Mouse (Mus musculus): ENCODE data around the gene Josd1. TPM values are rescaled to one million over a fixed set of nuclear protein-coding genes. Genes with fewer than 3 reads are reported as not detected.
"Not testable (repeated sequence)": the region's sequence is repeated elsewhere in the genome, so short reads cannot be mapped to it uniquely, and the experiment has no call there.

The Josd1 gene
- polyA plus RNA-seq, 1 experiment from 2014 or later = 13.4 TPM

GRCm38 (mm10) chr15:79683707-79684465 is 3.8 kb downstream of the Josd1 start:
- Histone ChIP-seq H3K9ac (ENCODE audit: low read length) (peak overlapping the region; percentile 32; the same call in 1 of the 2 replicates), H3K36me3 (ENCODE audit: control insufficient read depth, insufficient read depth, low read length) (no peaks in the 10 kb centered on the region), H3K4me1 (replicated peaks; ENCODE audit: control insufficient read depth, insufficient read depth, low read length) (peaks cover 13% of the 10 kb centered on the region), H3K4me3 (ENCODE audit: low read depth, low read length) (no peak overlapping the region), H3K9me3 (ENCODE audit: control insufficient read depth, low read length) (no peaks in the 10 kb centered on the region), H3K4me2 (ENCODE audit: low read depth, low read length, severe bottlenecking) (peak overlapping the region; percentile 90; the same call in 1 of the 2 replicates), H3K27me3 (ENCODE audit: control insufficient read depth, insufficient read depth, low read length) (no peaks in the 10 kb centered on the region), H3K27ac (ENCODE audit: low read depth, low read length) (no peak overlapping the region)
- ATAC-seq (replicated peaks; ENCODE audit: low FRiP score) (no peak), DNase-seq (ENCODE audit: low spot score) (no peak)
- WGBS = 79% methylated on average over 19 of the region's 19 CpGs

GRCm38 (mm10) chr15:79683146-79683545 is 4.6 kb downstream of the Josd1 start:
- Histone ChIP-seq H3K27ac (ENCODE audit: low read depth, low read length) (no peak overlapping the region), H3K4me3 (ENCODE audit: low read depth, low read length) (no peak overlapping the region), H3K9ac (ENCODE audit: low read length) (no peak overlapping the region), H3K36me3 (ENCODE audit: control insufficient read depth, insufficient read depth, low read length) (no peaks in the 10 kb centered on the region), H3K9me3 (ENCODE audit: control insufficient read depth, low read length) (no peaks in the 10 kb centered on the region), H3K27me3 (ENCODE audit: control insufficient read depth, insufficient read depth, low read length) (no peaks in the 10 kb centered on the region), H3K4me2 (ENCODE audit: low read depth, low read length, severe bottlenecking) (no peak overlapping the region), H3K4me1 (replicated peaks; ENCODE audit: control insufficient read depth, insufficient read depth, low read length) (peaks cover 11% of the 10 kb centered on the region)
- ATAC-seq (replicated peaks; ENCODE audit: low FRiP score) = no peak
- 93% methylated on average over 6 of the region's 6 CpGs for WGBS
- no peak for DNase-seq (ENCODE audit: low spot score)

GRCm38 (mm10) chr15:79681973-79682372 is 5.7 kb downstream of the Josd1 start:
- H3K27ac ChIP-seq (ENCODE audit: low read depth, low read length) = no peak overlapping the region
- no peak overlapping the region for H3K4me3 ChIP-seq (ENCODE audit: low read depth, low read length)
- ATAC-seq (replicated peaks; ENCODE audit: low FRiP score) (no peak), DNase-seq (ENCODE audit: low spot score) (no peak)
- WGBS = 86% methylated on average over 4 of the region's 4 CpGs
- H3K36me3 ChIP-seq (ENCODE audit: control insufficient read depth, insufficient read depth, low read length) = no peaks in the 10 kb centered on the region
- H3K4me2 ChIP-seq (ENCODE audit: low read depth, low read length, severe bottlenecking) = no peak overlapping the region
- H3K9me3 ChIP-seq (ENCODE audit: control insufficient read depth, low read length) = no peaks in the 10 kb centered on the region
- no peaks in the 10 kb centered on the region for H3K27me3 ChIP-seq (ENCODE audit: control insufficient read depth, insufficient read depth, low read length)
- H3K4me1 ChIP-seq (replicated peaks; ENCODE audit: control insufficient read depth, insufficient read depth, low read length) = peaks cover 11% of the 10 kb centered on the region
- H3K9ac ChIP-seq (ENCODE audit: low read length) = no peak overlapping the region

GRCm38 (mm10) chr15:79677936-79678335 is 9.8 kb downstream of the Josd1 start:
- Histone ChIP-seq H3K4me3 (ENCODE audit: low read depth, low read length) (no peak overlapping the region), H3K27me3 (ENCODE audit: control insufficient read depth, insufficient read depth, low read length) (no peaks in the 10 kb centered on the region), H3K4me1 (replicated peaks; ENCODE audit: control insufficient read depth, insufficient read depth, low read length) (no peaks in the 10 kb centered on the region), H3K36me3 (ENCODE audit: control insufficient read depth, insufficient read depth, low read length) (no peaks in the 10 kb centered on the region; the same call in 1 of the 2 replicates), H3K9me3 (ENCODE audit: control insufficient read depth, low read length) (no peaks in the 10 kb centered on the region), H3K9ac (ENCODE audit: low read length) (no peak overlapping the region), H3K4me2 (ENCODE audit: low read depth, low read length, severe bottlenecking) (no peak overlapping the region), H3K27ac (ENCODE audit: low read depth, low read length) (no peak overlapping the region)
- WGBS = 88% methylated on average over 2 of the region's 2 CpGs
- no peak for ATAC-seq (replicated peaks; ENCODE audit: low FRiP score)
- no peak for DNase-seq (ENCODE audit: low spot score)

GRCm38 (mm10) chr15:79671828-79672348 is 15.8 kb downstream of the Josd1 start:
- H3K27me3 ChIP-seq (ENCODE audit: control insufficient read depth, insufficient read depth, low read length); ATAC-seq (replicated peaks; ENCODE audit: low FRiP score); H3K9ac ChIP-seq (ENCODE audit: low read length); DNase-seq (ENCODE audit: low spot score); H3K9me3 ChIP-seq (ENCODE audit: control insufficient read depth, low read length); H3K27ac ChIP-seq (ENCODE audit: low read depth, low read length); H3K4me1 ChIP-seq (replicated peaks; ENCODE audit: control insufficient read depth, insufficient read depth, low read length); H3K36me3 ChIP-seq (ENCODE audit: control insufficient read depth, insufficient read depth, low read length): not testable (repeated sequence)
- peak overlapping the region; percentile 62; the same call in 1 of the 2 replicates for H3K4me3 ChIP-seq (ENCODE audit: low read depth, low read length)
- 92% methylated on average over 11 of the region's 11 CpGs for WGBS
- H3K4me2 ChIP-seq (ENCODE audit: low read depth, low read length, severe bottlenecking) = peak overlapping the region; percentile 63

GRCm38 (mm10) chr15:79670972-79671299 is 16.8 kb downstream of the Josd1 start:
- peak; percentile 56; the same call in 1 of the 2 replicates for ATAC-seq (replicated peaks; ENCODE audit: low FRiP score)
- Histone ChIP-seq H3K36me3 (ENCODE audit: control insufficient read depth, insufficient read depth, low read length) (no peaks in the 10 kb centered on the region; the same call in 1 of the 2 replicates), H3K9ac (ENCODE audit: low read length) (peak overlapping the region; percentile 78), H3K27ac (ENCODE audit: low read depth, low read length) (no peak overlapping the region), H3K4me3 (ENCODE audit: low read depth, low read length) (peak overlapping the region; percentile 62), H3K9me3 (ENCODE audit: control insufficient read depth, low read length) (no peaks in the 10 kb centered on the region), H3K4me1 (replicated peaks; ENCODE audit: control insufficient read depth, insufficient read depth, low read length) (peaks cover 2% of the 10 kb centered on the region; the same call in 1 of the 2 replicates), H3K4me2 (ENCODE audit: low read depth, low read length, severe bottlenecking) (peak overlapping the region; percentile 63), H3K27me3 (ENCODE audit: control insufficient read depth, insufficient read depth, low read length) (no peaks in the 10 kb centered on the region)
- DNase-seq (ENCODE audit: low spot score) = no peak
- under 1% methylated on average over 37 of the region's 37 CpGs for WGBS

GRCm38 (mm10) chr15:79670249-79670971 is 17.3 kb downstream of the Josd1 start, which contains the start of gene Tomm22:
Tomm22 (plus strand) TSS chr15:79670861.
- peaks cover 2% of the 10 kb centered on the region; the same call in 1 of the 2 replicates for H3K4me1 ChIP-seq (replicated peaks; ENCODE audit: control insufficient read depth, insufficient read depth, low read length)
- H3K27me3 ChIP-seq (ENCODE audit: control insufficient read depth, insufficient read depth, low read length) = no peaks in the 10 kb centered on the region
- ATAC-seq (replicated peaks; ENCODE audit: low FRiP score) = peak; percentile 98
- DNase-seq (ENCODE audit: low spot score) = peak; percentile 94
- no peaks in the 10 kb centered on the region for H3K9me3 ChIP-seq (ENCODE audit: control insufficient read depth, low read length)
- no peaks in the 10 kb centered on the region; the same call in 1 of the 2 replicates for H3K36me3 ChIP-seq (ENCODE audit: control insufficient read depth, insufficient read depth, low read length)
- peak within 1 kb of the TSS; percentile 78 for H3K9ac ChIP-seq (ENCODE audit: low read length)
- no peak within 1 kb of the TSS for H3K27ac ChIP-seq (ENCODE audit: low read depth, low read length)
- WGBS = 22% methylated on average over 33 of the region's 33 CpGs
- peak within 1 kb of the TSS; percentile 63 for H3K4me2 ChIP-seq (ENCODE audit: low read depth, low read length, severe bottlenecking)
- H3K4me3 ChIP-seq (ENCODE audit: low read depth, low read length) = peak within 1 kb of the TSS; percentile 62

GRCm38 (mm10) chr15:79669195-79669594 is 18.5 kb downstream of the Josd1 start:
- no peak overlapping the region for H3K27ac ChIP-seq (ENCODE audit: low read depth, low read length)
- peaks cover 2% of the 10 kb centered on the region; the same call in 1 of the 2 replicates for H3K4me1 ChIP-seq (replicated peaks; ENCODE audit: control insufficient read depth, insufficient read depth, low read length)
- WGBS = 82% methylated on average over 10 of the region's 10 CpGs
- no peaks in the 10 kb centered on the region; the same call in 1 of the 2 replicates for H3K36me3 ChIP-seq (ENCODE audit: control insufficient read depth, insufficient read depth, low read length)
- ATAC-seq (replicated peaks; ENCODE audit: low FRiP score) (no peak), DNase-seq (ENCODE audit: low spot score) (no peak)
- no peak overlapping the region for H3K4me3 ChIP-seq (ENCODE audit: low read depth, low read length)
- H3K9ac ChIP-seq (ENCODE audit: low read length) = no peak overlapping the region
- no peak overlapping the region for H3K4me2 ChIP-seq (ENCODE audit: low read depth, low read length, severe bottlenecking)
- H3K9me3 ChIP-seq (ENCODE audit: control insufficient read depth, low read length) = no peaks in the 10 kb centered on the region
- no peaks in the 10 kb centered on the region for H3K27me3 ChIP-seq (ENCODE audit: control insufficient read depth, insufficient read depth, low read length)
